Mouse (Mus musculus): ENCODE measurements around the gene Slc22a17. TPM values are rescaled to one million over a fixed set of nuclear protein-coding genes. Genes with fewer than 3 reads are reported as not detected.
A peak's percentile ranks its signal among the peaks of the same experiment; 100 is the strongest.
"Not testable (repeated sequence)": the region's sequence is repeated elsewhere in the genome, so short reads cannot be mapped to it uniquely, and the experiment has no call there.

Slc22a17 gene
- polyA plus RNA-seq (2015; fragmentation: Nextera tagmentation; extraction: Ambion mirVana) = 4.1 and 4.3 TPM in 2 replicates

DNA sequence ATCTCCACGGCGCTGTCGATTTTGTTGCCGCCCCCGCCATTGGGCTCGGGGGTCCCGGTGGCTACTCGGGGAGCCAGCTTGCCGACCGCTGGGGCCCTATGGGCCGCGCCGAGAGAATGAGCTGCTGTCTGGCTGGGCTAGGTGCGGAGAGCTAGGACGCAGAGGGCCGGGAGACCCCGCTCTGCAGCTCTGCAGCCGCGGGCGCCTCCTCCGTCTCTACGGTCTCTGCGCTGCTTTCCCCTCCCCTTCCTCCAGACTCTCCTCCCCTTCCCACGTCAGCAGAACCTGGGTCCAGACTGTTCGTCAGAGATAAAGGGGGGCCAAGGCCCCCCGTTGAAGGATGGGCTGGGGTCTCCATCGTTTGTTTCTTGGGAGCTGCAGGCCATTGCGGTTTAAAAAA, at the start of gene Slc22a17:
Gene Slc22a17 (minus strand): TSS at position 247 of the 400 bp plus-strand sequence.
- DNase-seq (ENCODE audit: low spot score) = peak; percentile 29

GRCm38 (mm10) chr14:54962714-54963113, 49.8 kb upstream of the Slc22a17 start:
- no peak for DNase-seq (ENCODE audit: low spot score)

- DNase-seq (ENCODE audit: low spot score) = no peak
Measured at GRCm38 (mm10) chr14:54961487-54961886, 48.6 kb upstream of the Slc22a17 start.

DNA sequence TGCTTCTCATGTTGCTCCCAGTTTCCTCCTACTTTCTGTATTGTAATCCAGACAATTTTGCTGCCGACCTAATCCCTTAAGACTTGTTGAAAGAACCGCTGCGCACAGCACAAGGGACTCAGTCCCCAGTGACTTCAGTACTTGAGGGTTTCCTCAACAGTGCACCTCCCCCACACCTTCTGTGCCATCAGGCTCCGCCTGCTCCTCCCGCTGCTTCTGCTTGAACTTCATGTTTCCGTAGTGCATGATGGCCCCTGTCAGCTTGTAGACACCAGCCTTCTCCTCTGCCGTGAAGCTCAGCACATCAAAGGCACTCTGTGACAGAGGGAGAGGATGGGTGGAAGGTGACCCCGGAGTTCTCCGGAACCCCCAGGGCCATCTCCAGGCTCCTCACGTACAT, 47.8 kb upstream of the Slc22a17 start:
- peak; percentile 28 for DNase-seq (ENCODE audit: low spot score)

DNA sequence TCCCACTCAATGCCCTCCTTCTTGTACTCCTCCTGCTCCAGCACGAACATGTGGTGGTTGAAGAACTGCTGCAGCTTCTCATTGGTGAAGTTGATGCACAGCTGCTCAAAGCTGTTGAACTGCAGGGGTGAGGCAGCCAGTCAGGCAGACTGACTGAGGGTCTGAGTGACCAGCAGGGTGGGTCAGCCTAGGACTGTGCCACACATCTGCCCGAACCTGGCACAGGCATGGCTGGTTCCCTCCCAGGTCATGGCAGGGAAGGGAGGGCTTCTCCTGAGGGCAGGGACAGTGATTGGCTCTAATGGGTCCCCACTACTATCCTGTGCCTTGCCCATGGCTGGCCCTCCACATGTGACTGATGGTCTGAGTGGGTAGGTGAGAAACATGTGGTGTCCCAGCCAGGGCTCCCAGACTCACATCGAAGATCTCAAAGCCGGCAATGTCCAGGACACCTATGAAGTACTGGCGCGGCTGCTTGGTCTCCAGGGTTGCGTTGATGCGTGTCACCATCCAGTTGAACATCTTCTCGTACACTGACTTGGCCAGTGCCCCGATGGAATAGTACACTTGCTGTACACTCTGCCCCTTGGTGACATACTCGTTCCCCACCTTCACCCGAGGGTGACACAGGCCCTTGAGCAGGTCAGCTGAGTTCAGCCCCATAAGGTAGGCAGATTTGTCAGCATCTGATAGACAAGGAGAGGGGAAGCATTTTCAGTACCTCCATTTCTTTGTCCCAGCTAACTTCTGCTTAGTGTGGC, 47.1 kb upstream of the Slc22a17 start:
- not testable (repeated sequence) for DNase-seq (ENCODE audit: low spot score)

DNA sequence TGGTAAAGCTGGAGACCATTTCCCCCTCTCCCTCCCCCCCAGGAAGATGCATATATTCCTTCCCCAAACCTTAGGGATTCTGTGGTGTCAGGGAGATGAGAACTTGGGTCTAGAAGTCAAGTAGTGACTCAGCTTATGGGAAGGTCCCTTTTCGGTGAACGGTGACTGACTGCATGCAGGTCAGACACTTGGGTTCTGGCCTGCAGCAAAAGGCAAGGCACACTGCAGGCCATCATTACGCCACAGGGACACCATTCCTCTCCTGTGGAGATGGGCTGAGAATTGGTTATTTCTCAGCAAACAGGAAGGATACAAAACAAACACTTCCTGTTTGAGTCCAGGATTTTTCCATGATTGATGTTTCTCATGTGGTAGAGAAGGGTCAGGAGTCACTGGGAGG, 46.3 kb upstream of the Slc22a17 start:
- DNase-seq (ENCODE audit: low spot score) = no peak

DNA sequence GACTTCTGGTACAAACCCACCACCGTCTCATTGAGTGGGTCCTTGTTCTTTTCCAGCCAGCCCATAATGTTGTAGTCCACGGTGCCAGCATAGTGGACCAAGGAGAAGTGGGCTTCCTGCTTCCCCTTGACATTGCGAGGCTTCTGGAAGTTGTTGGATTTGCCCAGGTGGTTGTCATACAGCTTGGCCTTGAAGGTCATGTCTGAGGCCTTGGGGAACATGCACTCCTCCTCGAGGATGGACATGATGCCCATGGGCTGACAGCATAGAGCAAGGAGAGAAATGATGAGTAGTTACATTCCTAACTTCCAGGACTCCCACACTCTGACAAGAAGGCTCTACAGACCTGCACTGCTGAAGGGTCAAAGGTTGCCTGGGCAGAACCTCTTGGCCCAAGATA, 45.6 kb upstream of the Slc22a17 start:
- no peak for DNase-seq (ENCODE audit: low spot score)

GRCm38 (mm10) chr14:54956533-54956932, 43.6 kb upstream of the Slc22a17 start:
- no peak for DNase-seq (ENCODE audit: low spot score)

DNA sequence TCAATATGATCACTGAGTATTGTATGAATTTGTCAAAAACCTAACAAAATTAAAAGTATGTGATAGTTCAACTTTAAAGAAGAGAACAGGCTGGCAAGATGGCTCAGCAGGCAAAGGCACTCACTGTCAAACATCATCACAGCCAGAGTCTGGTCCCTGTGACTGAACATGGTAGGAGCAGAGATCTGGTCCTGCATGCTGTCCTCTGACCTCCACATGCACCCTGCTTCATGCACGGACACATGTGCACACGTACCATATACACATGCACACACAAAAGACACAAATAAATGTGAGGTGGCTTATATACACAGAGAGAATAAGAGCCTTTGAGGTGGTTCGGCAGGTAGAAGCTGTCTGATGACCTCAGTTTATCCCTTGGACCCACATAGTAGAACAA, 42.5 kb upstream of the Slc22a17 start:
- DNase-seq (ENCODE audit: low spot score) = no peak

DNA sequence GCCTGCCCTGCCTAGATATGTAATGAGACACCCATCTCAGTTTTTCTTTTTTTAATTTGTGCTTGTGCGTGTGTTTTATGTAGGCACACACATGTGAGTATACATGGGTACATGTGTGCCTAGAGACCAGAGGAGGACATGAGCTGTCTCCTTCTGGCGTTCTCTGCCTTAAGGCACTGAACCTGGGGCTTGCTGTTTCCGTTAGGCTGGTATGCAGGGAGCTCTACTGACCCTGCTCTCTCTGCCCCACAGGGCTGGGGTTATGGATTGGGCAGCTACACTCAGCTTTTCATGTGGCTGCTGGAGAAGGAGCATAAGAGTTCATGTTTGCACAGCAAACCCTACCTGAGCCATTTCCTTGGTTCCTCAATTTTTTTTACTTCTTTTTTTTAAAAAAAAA, 41.5 kb upstream of the Slc22a17 start:
- no peak for DNase-seq (ENCODE audit: low spot score)

- no peak for DNase-seq (ENCODE audit: low spot score)
Measured at GRCm38 (mm10) chr14:54953664-54954206, 40.8 kb upstream of the Slc22a17 start.

- no peak for DNase-seq (ENCODE audit: low spot score)
Measured at GRCm38 (mm10) chr14:54951587-54951986, 38.7 kb upstream of the Slc22a17 start.

DNA sequence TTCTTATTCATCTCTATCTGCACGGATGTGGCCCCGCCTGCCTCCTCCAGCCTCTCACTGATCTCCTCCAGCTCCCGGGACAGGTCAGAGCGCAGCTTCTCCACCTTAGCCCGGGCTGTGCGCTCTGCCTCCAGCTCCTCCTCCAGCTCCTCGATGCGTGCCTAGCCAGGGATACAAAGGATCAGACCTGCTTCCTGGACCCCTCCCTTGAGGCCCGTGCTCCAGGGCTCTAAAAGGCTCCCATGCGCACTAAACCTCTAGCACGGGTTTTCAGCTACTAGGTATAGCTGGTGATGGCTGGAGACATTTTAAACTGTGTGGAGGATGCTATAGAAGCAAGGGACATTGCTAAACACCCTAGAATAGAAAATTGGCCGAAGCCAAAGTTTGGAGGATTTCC, 37.6 kb upstream of the Slc22a17 start:
- DNase-seq (ENCODE audit: low spot score) = no peak

- no peak for DNase-seq (ENCODE audit: low spot score)
Measured at GRCm38 (mm10) chr14:54948781-54949180, 35.8 kb upstream of the Slc22a17 start.

GRCm38 (mm10) chr14:54947008-54947407, 34.1 kb upstream of the Slc22a17 start:
- not testable (repeated sequence) for DNase-seq (ENCODE audit: low spot score)

DNA sequence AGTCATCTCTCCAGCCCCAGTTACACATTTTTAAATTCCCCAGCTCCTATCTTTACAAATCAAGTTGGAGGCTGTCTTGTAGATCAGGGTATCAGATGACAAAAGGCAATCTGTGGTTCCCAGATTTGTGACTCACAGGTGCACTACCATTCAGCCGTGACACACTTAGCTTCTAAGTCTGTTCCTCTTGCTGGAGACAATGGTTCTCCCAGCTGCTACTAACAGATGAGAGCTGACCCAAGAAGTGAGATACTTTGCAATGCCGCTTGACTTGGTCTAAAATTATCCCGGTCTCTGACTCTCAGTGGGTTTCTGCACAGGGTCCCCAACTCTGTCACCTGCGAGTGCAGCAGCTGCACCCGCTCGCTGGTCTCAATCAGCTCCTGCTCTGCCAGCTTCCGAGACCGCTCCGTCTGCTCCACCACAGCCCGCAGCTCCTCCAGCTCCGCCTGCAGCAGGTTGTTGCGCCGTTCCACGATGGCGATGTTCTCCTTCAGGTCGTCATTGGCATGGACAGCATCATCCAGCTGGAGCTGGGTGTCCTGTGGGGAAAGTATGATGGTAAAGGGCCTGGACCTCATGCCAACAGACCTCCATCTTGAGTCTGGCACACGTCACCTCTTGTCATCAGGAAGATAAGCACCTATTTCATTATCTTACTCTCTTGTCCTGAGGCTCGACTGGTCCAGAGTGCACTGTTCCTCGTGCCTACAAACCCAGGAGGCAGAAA, 33.2 kb upstream of the Slc22a17 start:
- DNase-seq (ENCODE audit: low spot score) = no peak

- DNase-seq (ENCODE audit: low spot score) = no peak
Measured at GRCm38 (mm10) chr14:54944939-54945338, 32.0 kb upstream of the Slc22a17 start.

DNA sequence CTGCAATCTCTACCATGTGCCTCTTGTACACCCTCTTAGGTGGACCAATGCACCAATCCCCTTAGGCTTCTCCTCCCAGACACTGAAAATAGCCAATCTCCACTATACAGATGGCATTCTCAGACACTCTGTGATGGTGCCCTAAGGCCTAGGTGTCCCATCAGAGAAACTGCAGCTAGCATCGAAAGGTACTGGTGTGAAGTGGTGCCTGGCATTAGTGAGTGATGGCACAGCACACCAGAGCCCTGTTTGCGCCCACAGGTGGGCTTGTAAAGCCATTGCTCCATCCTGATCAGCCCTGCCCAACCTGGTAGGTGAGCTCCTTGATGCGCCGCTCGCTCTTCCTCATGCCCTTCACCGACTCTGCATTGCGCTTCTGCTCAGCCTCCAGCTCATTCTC, 31.0 kb upstream of the Slc22a17 start:
- DNase-seq (ENCODE audit: low spot score) = no peak

GRCm38 (mm10) chr14:54942479-54942878, 29.5 kb upstream of the Slc22a17 start:
- DNase-seq (ENCODE audit: low spot score) = no peak

DNA sequence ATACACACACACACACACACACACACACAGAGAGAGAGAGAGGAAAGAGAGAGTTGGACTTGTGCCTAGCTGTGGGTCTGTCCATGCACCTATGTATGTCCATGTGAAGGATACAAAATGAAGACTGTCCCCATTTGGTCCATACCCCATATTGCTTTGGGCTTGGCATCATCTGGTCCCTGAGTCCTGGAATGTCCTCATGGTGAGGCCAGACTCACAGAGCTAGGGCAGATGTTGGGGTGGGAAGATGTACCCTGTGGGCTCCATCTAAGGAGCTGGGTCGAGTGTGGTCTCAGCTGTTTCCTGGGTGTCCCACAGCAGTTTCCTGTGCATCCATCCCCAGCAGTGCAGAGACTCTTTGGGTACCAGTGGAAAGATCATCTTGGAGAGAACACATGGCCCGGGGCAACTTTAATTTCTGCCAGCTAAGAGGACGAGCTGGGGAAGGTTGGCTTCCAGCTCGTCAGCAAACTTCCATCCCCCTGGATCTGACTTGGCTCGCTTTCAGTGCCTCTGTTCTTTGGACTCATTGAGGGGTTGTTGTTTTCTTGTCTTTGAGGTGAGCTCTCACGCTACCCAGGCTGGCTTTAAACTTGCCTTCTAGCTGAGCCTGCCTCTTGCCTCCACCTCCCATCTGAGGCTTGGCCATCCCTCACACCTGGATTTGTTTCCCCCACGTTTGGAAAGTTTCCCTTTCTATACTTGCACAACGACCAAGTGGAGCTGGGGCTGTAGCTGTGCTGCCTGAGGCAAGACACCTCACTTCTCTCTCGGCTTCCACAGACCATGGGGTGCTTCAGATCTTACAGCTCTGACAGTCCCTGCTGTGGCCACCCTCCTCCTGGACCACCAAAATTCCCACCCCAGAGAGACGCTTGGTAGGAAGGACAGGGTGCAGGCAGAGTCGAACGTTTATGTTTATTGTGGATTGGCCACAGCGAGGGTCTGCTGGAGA, 28.4 kb upstream of the Slc22a17 start:
- no peak for DNase-seq (ENCODE audit: low spot score)

DNA sequence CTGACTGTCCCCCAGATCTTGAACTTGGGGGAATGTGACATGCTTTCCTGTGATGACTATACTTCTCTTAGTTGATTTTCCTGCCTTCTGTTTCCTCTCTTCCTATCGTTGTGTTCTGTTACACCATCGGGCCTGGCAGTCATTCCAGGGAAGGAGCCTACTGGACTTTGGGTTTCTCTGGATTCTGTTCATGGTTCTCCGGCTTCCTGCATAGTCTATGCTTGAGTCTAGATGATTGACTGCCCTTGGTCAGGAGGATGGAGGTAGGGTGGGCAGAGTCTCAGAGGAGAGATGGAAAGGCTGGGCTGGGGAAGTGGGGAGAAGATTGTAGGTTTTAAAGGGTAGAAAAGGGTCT, 27.2 kb upstream of the Slc22a17 start:
- no peak for DNase-seq (ENCODE audit: low spot score)

Measured in thymus, postnatal 0 days (tissue).